Mouse (Mus musculus) embryonic facial prominence, embryonic 11.5 days (tissue): ENCODE data around the gene Crnn. TPM values are rescaled to one million over a fixed set of nuclear protein-coding genes. Genes with fewer than 3 reads are reported as not detected.

Experiments used
- ATAC-seq: fragments of 200-750 bp; cut with Nextera tagmentation; replicated peaks from 2 replicates; pipeline ENCODE4 v1.8.0; 2017; ENCODE audit warnings: low read depth; ENCODE audit not compliant: insufficient number of reproducible peaks, low FRiP score, low TSS enrichment
- DNase-seq: peaks from one replicate; pipeline ENCODE4 v3.0.0-alpha.2; 2015; ENCODE audit warnings: low spot score
- H3K27ac ChIP-seq: fragments of 300-500 bp; sonication (generic); replicated peaks from 2 replicates; pipeline ENCODE4 v1.5.1; 2014; ENCODE audit warnings: mild to moderate bottlenecking, low read depth, low read length, control low read depth
- H3K27me3 ChIP-seq: fragments of 300-500 bp; sonication (generic); 2 replicates; pipeline ENCODE4 v1.6.1; 2014; ENCODE audit warnings: mild to moderate bottlenecking, low read length, moderate library complexity, mixed read lengths; ENCODE audit not compliant: control insufficient read depth, insufficient read depth
- H3K36me3 ChIP-seq: fragments of 300-500 bp; sonication (generic); replicated peaks from 2 replicates; pipeline ENCODE4 v1.6.1; 2014; ENCODE audit warnings: low read depth, mild to moderate bottlenecking, low read length, moderate library complexity, mixed read lengths; ENCODE audit not compliant: control insufficient read depth, insufficient read depth
- H3K4me1 ChIP-seq: fragments of 300-500 bp; sonication (generic); 2 replicates; pipeline ENCODE4 v1.6.1; 2014; ENCODE audit warnings: low read length, mixed read lengths; ENCODE audit not compliant: control insufficient read depth, insufficient read depth
- H3K4me2 ChIP-seq: fragments of 300-500 bp; sonication (generic); 2 replicates; pipeline ENCODE4 v1.6.1; 2014; ENCODE audit warnings: low read depth, mild to moderate bottlenecking, control low read depth, low read length, moderate library complexity
- H3K4me3 ChIP-seq: fragments of 300-500 bp; sonication (generic); 2 replicates; pipeline ENCODE4 v1.5.1; 2014; ENCODE audit warnings: low read depth, low read length, control low read depth
- H3K9ac ChIP-seq: fragments of 300-500 bp; sonication (generic); replicated peaks from 2 replicates; pipeline ENCODE4 v1.6.1; 2014; ENCODE audit warnings: mild to moderate bottlenecking, control low read depth, low read length
- H3K9me3 ChIP-seq: fragments of 300-500 bp; sonication (generic); replicated peaks from 2 replicates; pipeline ENCODE4 v1.6.1; 2016; ENCODE audit warnings: mild to moderate bottlenecking, low read length, inconsistent platforms, mixed read lengths; ENCODE audit not compliant: control insufficient read depth
- WGBS: fragments of 180-500 bp; shearing (Covaris S2); extraction: QIAGEN DNeasy Blood & Tissue Kit; methylation state at CpG from one replicate; pipeline ENCODE4 v1.1.7; 2014; 5-methylcytosine and 5-hydroxymethylcytosine counted together
- polyA plus RNA-seq: library from polyadenylated mRNA; unstranded; fragments of >200 nt; fragmentation: Nextera tagmentation; extraction: Ambion mirVana; gene quantifications from 2 replicates; pipeline ENCODE4 v1.2.1, GENCODE M21; 2014

Crnn gene
- polyA plus RNA-seq, 1 experiment from 2014 or later = not detected

- Histone ChIP-seq H3K9me3 (no peaks in the 10 kb centered on the region), H3K27me3 (no peaks in the 10 kb centered on the region), H3K4me2 (no peak overlapping the region), H3K36me3 (no peaks in the 10 kb centered on the region), H3K27ac (no peak overlapping the region), H3K4me1 (no peaks in the 10 kb centered on the region), H3K9ac (no peak overlapping the region), H3K4me3 (no peak overlapping the region)
- ATAC-seq (no peak), DNase-seq (no peak)
- WGBS = 91% methylated on average over 6 of the region's 6 CpGs
Observed at GRCm38 (mm10) chr3:93162502-93162901, 17.9 kb downstream of the Crnn start.

- H3K4me1 ChIP-seq = no peaks in the 10 kb centered on the region
- H3K36me3 ChIP-seq = no peaks in the 10 kb centered on the region
- no peak overlapping the region for H3K27ac ChIP-seq
- no peak overlapping the region for H3K9ac ChIP-seq
- DNase-seq (no peak), ATAC-seq (no peak)
- H3K27me3 ChIP-seq = no peaks in the 10 kb centered on the region
- 57% methylated on average over 1 of the region's 1 CpGs for WGBS
- no peaks in the 10 kb centered on the region for H3K9me3 ChIP-seq
- H3K4me3 ChIP-seq = no peak overlapping the region
- H3K4me2 ChIP-seq = no peak overlapping the region
Observed at GRCm38 (mm10) chr3:93162996-93163592, 18.5 kb downstream of the Crnn start.

- no peak for DNase-seq
- Histone ChIP-seq H3K4me3 (no peak overlapping the region), H3K27ac (no peak overlapping the region), H3K4me2 (no peak overlapping the region), H3K9ac (no peak overlapping the region), H3K9me3 (no peaks in the 10 kb centered on the region), H3K4me1 (no peaks in the 10 kb centered on the region), H3K27me3 (no peaks in the 10 kb centered on the region), H3K36me3 (no peaks in the 10 kb centered on the region)
- 91% methylated on average over 4 of the region's 4 CpGs for WGBS
- no peak for ATAC-seq
Observed at GRCm38 (mm10) chr3:93180856-93181255, 36.3 kb downstream of the Crnn start.

GRCm38 (mm10) chr3:93196978-93197377, 52.4 kb downstream of the Crnn start, which contains the start of gene Flg2:
Gene Flg2 (plus strand): TSS chr3:93197278.
- Histone ChIP-seq H3K9ac (no peak within 1 kb of the TSS), H3K4me3 (no peak within 1 kb of the TSS), H3K4me2 (no peak within 1 kb of the TSS), H3K4me1 (no peaks in the 10 kb centered on the region), H3K9me3 (no peaks in the 10 kb centered on the region), H3K27me3 (no peaks in the 10 kb centered on the region), H3K27ac (no peak within 1 kb of the TSS), H3K36me3 (no peaks in the 10 kb centered on the region)
- WGBS = 87% methylated on average over 3 of the region's 3 CpGs
- no peak for ATAC-seq
- no peak for DNase-seq

Other genes with a start within 250 kb of the Crnn start
- not detected in 2 replicates for gene Lce3a, start 218.6 kb upstream of the Crnn start, polyA plus RNA-seq
- not detected in 2 replicates for gene Lce3b, start 211.8 kb upstream of the Crnn start, polyA plus RNA-seq
- gene Lce3c, start 200.3 kb upstream of the Crnn start, polyA plus RNA-seq = not detected in 2 replicates
- not detected in 2 replicates for gene Lce3d, start 187.4 kb upstream of the Crnn start, polyA plus RNA-seq
- not detected in 2 replicates for gene Lce3e, start 177.7 kb upstream of the Crnn start, polyA plus RNA-seq
- gene Lce3f, start 152.6 kb upstream of the Crnn start, polyA plus RNA-seq = not detected in 2 replicates
- 0.70 TPM in 1 of 2 replicates, not detected in the other for gene Crct1, start 129.1 kb upstream of the Crnn start, polyA plus RNA-seq
- not detected in 2 replicates for gene Lce1m, start 125.7 kb upstream of the Crnn start, polyA plus RNA-seq
- not detected in 2 replicates for gene Gm4858, start 76.0 kb upstream of the Crnn start, polyA plus RNA-seq
- gene Flg2, start 52.5 kb downstream of the Crnn start, polyA plus RNA-seq = not detected in 2 replicates
- not detected in 2 replicates for gene Flg, start 128.7 kb downstream of the Crnn start, polyA plus RNA-seq
- not detected in 2 replicates for gene Hrnr, start 175.0 kb downstream of the Crnn start, polyA plus RNA-seq
- not detected in 2 replicates for gene Rptn, start 248.9 kb downstream of the Crnn start, polyA plus RNA-seq